ENCODE assay signal across 13 mouse cellular contexts in the genomic region with DNA sequence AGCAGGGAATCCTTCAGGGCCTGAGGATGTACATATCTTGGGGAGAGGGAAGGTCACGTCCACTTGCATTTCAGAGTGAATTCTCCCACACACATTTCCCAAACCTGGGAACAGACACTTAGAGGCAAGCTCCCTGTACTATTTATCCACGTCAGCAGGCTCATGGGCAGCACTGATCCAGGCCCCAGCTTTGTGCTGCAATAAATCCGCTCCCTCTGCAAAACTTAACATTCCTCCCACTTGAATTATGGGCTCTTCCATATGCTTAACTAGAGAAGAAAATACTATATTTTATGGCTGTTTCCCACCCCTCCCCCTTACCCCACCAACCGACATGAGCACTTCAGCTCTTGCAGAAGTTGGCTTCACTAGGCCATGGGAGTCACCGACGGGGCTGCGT. TPM values are rescaled to one million over a fixed set of nuclear protein-coding genes. Genes with fewer than 3 reads are reported as not detected.
A peak's percentile ranks its signal among the peaks of the same experiment; 100 is the strongest.
DNase-seq lines count a peak whose midpoint lies in the region; ATAC-seq lines count a peak whose summit lies in the region.
"Had no signal": no experiment of that assay in that cellular context is flagged by ENCODE, and none has a peak within 500 bp of the region (broad histone marks: within the 10 kb centered on the region; RNA-seq: fewer than 3 reads in every experiment).

No protein-coding gene starts in this region.

- H3K27ac ChIP-seq in kidney, embryonic 15.5 days, result peak overlapping the region; percentile 93
- H3K27ac ChIP-seq in embryonic facial prominence, embryonic 12.5 days, result peak overlapping the region; percentile 54
- peak overlapping the region; percentile 80 for H3K27ac ChIP-seq in liver, embryonic 15.5 days (replicated peaks)
- H3K27ac ChIP-seq: hindbrain, embryonic 14.5 days had no signal

- H3K4me2 ChIP-seq in kidney, embryonic 15.5 days, result peak overlapping the region; percentile 20; the same call in 1 of the 2 replicates
- H3K4me2 ChIP-seq in embryonic facial prominence, embryonic 12.5 days (replicated peaks), result no peak overlapping the region
- no peak overlapping the region for H3K4me2 ChIP-seq in liver, embryonic 15.5 days
- H3K4me2 ChIP-seq: hindbrain, embryonic 14.5 days had no signal

- H3K4me3 ChIP-seq in kidney, embryonic 15.5 days (replicated peaks), result no peak overlapping the region
- no peak overlapping the region for H3K4me3 ChIP-seq in embryonic facial prominence, embryonic 12.5 days
- H3K4me3 ChIP-seq in liver, embryonic 15.5 days (replicated peaks), result no peak overlapping the region

- 14% methylated on average over 7 of the region's 7 CpGs for WGBS in kidney, embryonic 15.5 days
- WGBS in embryonic facial prominence, embryonic 12.5 days, result 61% methylated on average over 7 of the region's 7 CpGs
- WGBS in liver, embryonic 15.5 days (ENCODE audit: insufficient replicate concordance), result 46% methylated on average over 7 of the region's 7 CpGs

- no peaks in the 10 kb centered on the region for H3K27me3 ChIP-seq in kidney, embryonic 15.5 days
- H3K27me3 ChIP-seq in embryonic facial prominence, embryonic 12.5 days, result no peaks in the 10 kb centered on the region
- no peaks in the 10 kb centered on the region for H3K27me3 ChIP-seq in liver, embryonic 15.5 days

- no peak for DNase-seq in frontal cortex, postnatal 25 days (ENCODE audit: low spot score in 2 of 2)
- DNase-seq in kidney, postnatal 25 days, result no peak
- DNase-seq in spleen, postnatal 36 days (ENCODE audit: low spot score in 2 of 2), result no peak
- no peak for DNase-seq in urinary bladder, postnatal 14 days (ENCODE audit: low spot score)
- DNase-seq: B cell, adult 2 months; forebrain, postnatal 0 days; lung, postnatal 14 days; thymus, postnatal 25 days had no signal

- H3K4me1 ChIP-seq in kidney, embryonic 15.5 days, result peaks cover 60% of the 10 kb centered on the region
- peaks cover 46% of the 10 kb centered on the region for H3K4me1 ChIP-seq in embryonic facial prominence, embryonic 12.5 days
- H3K4me1 ChIP-seq in liver, embryonic 15.5 days (replicated peaks), result peaks cover 66% of the 10 kb centered on the region

- H3K36me3 ChIP-seq in kidney, embryonic 15.5 days, result no peaks in the 10 kb centered on the region
- H3K36me3 ChIP-seq in embryonic facial prominence, embryonic 12.5 days, result no peaks in the 10 kb centered on the region
- peaks cover 7% of the 10 kb centered on the region; the same call in 1 of the 2 replicates for H3K36me3 ChIP-seq in liver, embryonic 15.5 days (replicated peaks)

- no peaks in the 10 kb centered on the region for H3K9me3 ChIP-seq in kidney, embryonic 15.5 days (replicated peaks)
- no peaks in the 10 kb centered on the region for H3K9me3 ChIP-seq in embryonic facial prominence, embryonic 12.5 days
- no peaks in the 10 kb centered on the region for H3K9me3 ChIP-seq in liver, embryonic 15.5 days (replicated peaks)

- H3K9ac ChIP-seq in kidney, embryonic 15.5 days, result no peak overlapping the region
- no peak overlapping the region for H3K9ac ChIP-seq in embryonic facial prominence, embryonic 12.5 days
- H3K9ac ChIP-seq in liver, embryonic 15.5 days, result no peak overlapping the region
- H3K9ac ChIP-seq: forebrain, postnatal 0 days; hindbrain, embryonic 14.5 days had no signal

- ATAC-seq in frontal cortex, adult (ENCODE audit: low TSS enrichment), result peak; percentile 48; the same call in 1 of the 2 replicates
- peak; percentile 53 for ATAC-seq in kidney, embryonic 15.5 days (replicated peaks; ENCODE audit: low FRiP score)
- ATAC-seq in embryonic facial prominence, embryonic 12.5 days (ENCODE audit: insufficient number of reproducible peaks, insufficient read depth, low FRiP score, low TSS enrichment), result no peak
- no peak for ATAC-seq in liver, embryonic 15.5 days (ENCODE audit: insufficient read depth)
- ATAC-seq: forebrain, postnatal 0 days had no signal

RNA-seq across cellular contexts. Expression of a gene that starts 32.0 kb away (rescaled TPM):
- polyA plus RNA-seq in kidney, embryonic 15.5 days (2015; fragmentation: Nextera tagmentation; extraction: Ambion mirVana), result 65.2 and 65.5 TPM in 2 replicates
- polyA plus RNA-seq in embryonic facial prominence, embryonic 12.5 days (2016; fragmentation: Nextera tagmentation; extraction: Ambion mirVana), result 64.6 and 70.2 TPM in 2 replicates
- 10.1 and 10.2 TPM in 2 replicates for polyA plus RNA-seq in liver, embryonic 15.5 days (2015; fragmentation: Nextera tagmentation; extraction: Ambion mirVana)

Comparison
In these comparisons a context has a peak if more than half of its experiments do, and no peak if none do; other contexts are left out.
1. ATAC-seq: peak in frontal cortex, adult (single experiment) and kidney, embryonic 15.5 days (single experiment); none in embryonic facial prominence, embryonic 12.5 days (single experiment) and liver, embryonic 15.5 days (single experiment).
2. Peak in every context shown above with its lines, with median percentiles within 50 percentile points of each other: H3K27ac ChIP-seq.